Mouse (Mus musculus) MEL (cell line): ENCODE measurements at regions not wholly inside any gene's neighbourhood (a gene's known extent, or its start where the extent isn't known, plus 50 kb on each side); places are given as distances from the start of the nearest gene placed in this dataset.

Experiments used
- BHLHE40 ChIP-seq: IDR thresholded peaks from 2 replicates; pipeline ENCODE4 v1.6.1; 2012; ENCODE audit warnings: low read depth, mild to moderate bottlenecking, inconsistent platforms, low read length, improper control_type of control experiment, borderline replicate concordance
- CHD2 ChIP-seq: IDR thresholded peaks from 2 replicates; pipeline ENCODE4 v1.6.1; 2011; ENCODE audit warnings: low read length, improper control_type of control experiment
- CTCF ChIP-seq, 3 experiments: IDR thresholded peaks in 2 of 3; conservative IDR thresholded peaks in 1 of 3; 2 replicates each; pipeline ENCODE4 v1.5.1; 2011 to 2012; ENCODE audit warnings: low read length in 3 of 3, low read depth in 2 of 3, mild to moderate bottlenecking in 2 of 3, improper control_type of control experiment in 1 of 3, inconsistent platforms in 1 of 3, mixed read lengths in 1 of 3, moderate library complexity in 1 of 3; ENCODE audit not compliant: control insufficient read depth in 1 of 3, insufficient read depth in 1 of 3, poor library complexity in 1 of 3, severe bottlenecking in 1 of 3
- EP300 ChIP-seq, 2 experiments: IDR thresholded peaks; 2 replicates each; pipeline ENCODE4 v1.6.1; 2011; ENCODE audit warnings: improper control_type of control experiment in 2 of 2, low read length in 2 of 2, low read depth in 1 of 2, mild to moderate bottlenecking in 1 of 2
- HCFC1 ChIP-seq: IDR thresholded peaks from 2 replicates; pipeline ENCODE4 v1.6.1; 2012; ENCODE audit warnings: low read depth, mild to moderate bottlenecking, inconsistent platforms, low read length, improper control_type of control experiment, moderate library complexity
- JUND ChIP-seq: IDR thresholded peaks from 2 replicates; pipeline ENCODE4 v1.6.1; 2011; ENCODE audit warnings: low read depth, mild to moderate bottlenecking, improper control_type of control experiment, low read length
- MAFK ChIP-seq: IDR thresholded peaks from 2 replicates; pipeline ENCODE4 v1.6.1; 2011; ENCODE audit warnings: low read depth, mild to moderate bottlenecking, low read length, improper control_type of control experiment, borderline replicate concordance
- NELFE ChIP-seq: IDR thresholded peaks from 2 replicates; pipeline ENCODE4 v1.6.1; 2011; ENCODE audit warnings: low read depth, low read length, improper control_type of control experiment
- POLR2A ChIP-seq, 2 experiments: IDR thresholded peaks; 2 replicates each; pipeline ENCODE4 v1.6.1; 2011 to 2012; ENCODE audit warnings: low read length in 2 of 2, mild to moderate bottlenecking in 2 of 2, control low read depth in 1 of 2, improper control_type of control experiment in 1 of 2, low read depth in 1 of 2, moderate library complexity in 1 of 2; ENCODE audit not compliant: control insufficient read depth in 1 of 2, insufficient read depth in 1 of 2, poor library complexity in 1 of 2
- RAD21 ChIP-seq: IDR thresholded peaks from 2 replicates; pipeline ENCODE4 v1.6.1; 2011; ENCODE audit warnings: mild to moderate bottlenecking, low read depth, low read length, improper control_type of control experiment
- RCOR1 ChIP-seq: IDR thresholded peaks from 2 replicates; pipeline ENCODE4 v1.6.1; 2012; ENCODE audit warnings: low read depth, mild to moderate bottlenecking, inconsistent platforms, low read length, improper control_type of control experiment
- SMC3 ChIP-seq: IDR thresholded peaks from 2 replicates; pipeline ENCODE4 v1.6.1; 2011; ENCODE audit warnings: low read depth, low read length, improper control_type of control experiment
- TAL1 ChIP-seq: IDR thresholded peaks from 2 replicates; pipeline ENCODE4 v1.6.1; 2012; ENCODE audit warnings: mild to moderate bottlenecking, inconsistent platforms, low read length, moderate library complexity, mixed read lengths
- TCF12 ChIP-seq: IDR thresholded peaks from 2 replicates; pipeline ENCODE4 v1.6.1; 2014; ENCODE audit warnings: low read depth, mild to moderate bottlenecking, inconsistent platforms, low read length, improper control_type of control experiment, moderate library complexity

- TF ChIP-seq POLR2A (IDR thresholded peaks at IDR 0.05; ENCODE audit: control insufficient read depth in 1 of 2, insufficient read depth in 1 of 2, low read depth in 1 of 2, low read length in 2 of 2, poor library complexity in 1 of 2) (no peak), CTCF (IDR thresholded peaks at IDR 0.05 in 2 of 3, conservative IDR thresholded peaks at IDR 0.05 in 1 of 3; ENCODE audit: control insufficient read depth in 1 of 3, insufficient read depth in 1 of 3, low read depth in 2 of 3, low read length in 3 of 3, poor library complexity in 1 of 3, severe bottlenecking in 1 of 3) (no peak), HCFC1 (no peak), SMC3 (no peak), TAL1 (no peak), JUND (no peak), RCOR1 (no peak), NELFE (no peak), TCF12 (no peak), EP300 (IDR thresholded peaks at IDR 0.05; ENCODE audit: low read depth in 1 of 2, low read length in 2 of 2) (no peak), CHD2 (no peak), MAFK (no peak), BHLHE40 (no peak), RAD21 (no peak)
Observed at GRCm38 (mm10) chr6:116902371-116902770, 185.7 kb upstream of the Tmem72 start.
